Mouse (Mus musculus) layer of hippocampus, adult 9-10 months (tissue): Measurements from ENCODE around the gene Ppard.
A peak's percentile ranks its signal among the peaks of the same experiment; 100 is the strongest.
"Not testable (repeated sequence)": the region's sequence is repeated elsewhere in the genome, so short reads cannot be mapped to it uniquely, and the experiment has no call there.

ENCODE experiments used
- DNase-seq: peaks from one replicate; pipeline ENCODE4 v3.0.0; 2022; ENCODE audit warnings: low spot score

The Ppard gene

DNA sequence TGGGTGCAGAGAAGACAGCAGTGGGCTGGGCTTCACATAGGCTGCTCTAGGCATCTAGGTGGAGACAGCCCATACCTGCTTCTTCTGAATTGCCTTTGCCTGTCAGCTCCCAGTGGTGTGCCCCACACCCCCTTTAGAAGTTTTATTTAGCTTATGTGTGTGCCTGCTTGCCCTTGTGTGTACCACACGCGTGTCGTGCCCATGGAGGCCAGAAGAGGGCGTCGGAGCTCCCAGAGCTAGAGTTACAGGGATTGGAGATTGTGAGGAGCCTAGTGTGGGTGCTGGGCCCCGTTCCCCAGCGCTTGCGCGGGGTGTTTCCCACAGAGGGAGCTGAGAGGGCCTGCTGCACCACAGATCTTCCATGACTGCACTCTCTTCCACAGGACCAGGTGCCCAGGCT lies 84.0 kb downstream of the Ppard start:
- no peak for DNase-seq

DNA sequence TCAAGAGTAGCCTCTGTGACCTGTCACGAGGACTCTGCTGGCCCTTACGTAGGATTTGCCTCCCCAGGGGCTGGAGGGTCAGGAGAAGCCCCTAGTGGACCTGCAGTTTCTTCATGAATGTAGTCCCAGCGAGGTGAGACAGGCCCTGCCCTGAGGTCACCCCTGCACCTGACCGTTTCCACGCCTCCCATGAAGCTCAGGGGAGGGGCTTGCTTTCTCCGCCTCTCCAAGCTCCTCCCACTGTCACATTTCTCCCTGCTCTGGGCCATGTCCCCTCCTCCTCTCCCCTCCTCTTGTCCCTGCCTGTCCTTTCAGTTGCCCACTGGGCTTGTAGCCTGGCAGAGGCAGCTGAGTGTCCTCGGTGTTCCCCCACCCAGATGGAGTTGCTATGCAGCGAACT lies 84.6 kb downstream of the Ppard start:
- DNase-seq, result no peak

DNA sequence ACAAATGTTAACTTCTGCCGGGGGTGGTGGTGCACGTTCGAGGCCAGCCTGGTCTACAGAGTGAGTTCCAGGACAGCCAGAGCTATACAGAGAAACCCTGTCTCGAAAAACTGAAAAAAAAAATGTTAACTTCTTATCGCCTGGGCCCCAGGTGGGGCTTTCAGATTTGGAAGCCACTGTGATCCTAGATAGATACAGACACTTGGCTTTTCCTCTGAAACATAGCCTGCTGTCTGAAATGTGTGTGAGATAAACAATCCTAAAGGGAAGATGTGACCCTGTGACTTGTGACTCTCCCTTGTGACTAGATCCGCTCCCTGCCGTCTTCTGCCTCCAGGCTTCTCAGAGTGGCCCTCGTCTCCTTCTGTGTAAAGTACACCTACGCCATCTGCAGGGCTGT lies 85.2 kb downstream of the Ppard start:
- no peak for DNase-seq

DNA sequence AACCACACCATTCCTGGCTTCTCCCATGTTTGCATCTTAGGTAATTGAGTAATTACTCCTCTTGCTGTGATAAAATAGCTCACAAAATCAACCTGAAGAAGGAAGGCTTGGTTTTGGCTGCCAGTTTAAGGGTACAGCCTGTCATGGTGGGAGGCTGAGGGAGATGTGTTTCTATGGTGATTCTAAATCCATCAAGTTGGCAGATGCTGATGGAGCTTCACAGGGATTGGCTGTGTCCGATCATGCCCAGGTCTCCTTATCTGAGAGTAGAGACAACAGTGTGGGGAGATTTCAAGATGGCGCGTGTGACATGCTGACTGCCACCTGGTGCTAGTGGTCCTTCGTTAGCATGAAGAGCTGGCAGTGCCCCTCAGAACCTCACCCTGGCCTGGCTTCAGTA lies 89.2 kb downstream of the Ppard start:
- DNase-seq, result no peak

DNA sequence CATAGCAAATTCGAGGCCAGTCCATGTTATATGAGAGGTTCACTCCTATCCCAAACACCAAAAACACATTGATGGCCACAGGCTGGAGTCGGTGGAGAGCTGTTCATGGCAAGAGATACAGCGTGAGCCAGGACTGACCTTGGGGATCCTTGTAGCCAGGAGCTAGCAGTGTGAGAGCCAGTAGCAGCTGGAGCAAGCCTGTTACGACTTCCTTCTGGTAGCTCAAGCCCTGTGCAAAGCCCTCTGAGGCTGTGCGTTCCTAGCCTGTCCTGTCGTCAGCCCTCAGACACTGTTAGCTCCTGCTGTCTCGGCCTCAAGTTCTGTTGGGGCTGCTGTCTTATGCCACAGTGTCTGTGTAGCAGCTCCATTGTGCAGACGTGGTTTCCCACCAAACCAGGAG lies 91.3 kb downstream of the Ppard start:
- no peak for DNase-seq

DNA sequence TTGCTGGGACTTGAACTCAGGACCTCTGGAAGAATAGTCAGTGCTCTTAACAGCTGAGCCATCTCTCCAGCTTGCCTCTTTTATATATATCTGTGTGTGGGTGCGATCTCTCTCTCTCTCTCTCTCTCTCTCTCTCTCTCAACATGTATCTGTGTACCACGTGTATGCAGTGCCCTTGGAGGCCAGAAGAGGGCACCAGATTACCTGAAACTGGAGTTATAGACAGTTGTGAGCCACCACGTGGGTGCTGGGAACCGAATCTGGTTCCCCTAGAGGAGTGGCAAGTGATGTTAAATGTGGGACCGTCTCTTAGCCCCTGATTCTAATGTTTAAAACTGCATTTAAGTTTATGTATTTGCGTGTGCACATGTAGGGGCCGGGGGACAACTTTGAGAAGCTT lies 91.9 kb downstream of the Ppard start:
- not testable (repeated sequence) for DNase-seq

DNA sequence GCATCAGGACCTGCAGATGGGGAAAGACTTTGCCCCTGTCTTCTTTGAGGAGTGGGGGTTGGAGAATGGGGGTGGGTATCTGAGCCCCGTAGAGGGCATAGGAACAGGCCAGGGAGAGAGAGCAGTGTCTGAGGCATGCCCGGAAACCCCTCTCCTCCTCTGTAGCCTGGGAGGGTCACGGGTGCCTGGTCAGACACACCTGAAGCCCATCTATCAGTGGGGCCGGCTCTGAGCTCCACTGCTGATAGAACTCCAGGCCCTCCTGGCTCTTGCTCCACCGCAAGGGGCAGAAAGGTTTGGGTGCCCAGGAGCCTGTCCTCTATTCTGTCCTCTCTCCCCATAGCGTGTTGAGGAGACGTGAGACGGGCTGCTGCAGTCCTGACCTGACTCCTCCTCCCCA lies 93.3 kb downstream of the Ppard start:
- DNase-seq, result no peak

DNA sequence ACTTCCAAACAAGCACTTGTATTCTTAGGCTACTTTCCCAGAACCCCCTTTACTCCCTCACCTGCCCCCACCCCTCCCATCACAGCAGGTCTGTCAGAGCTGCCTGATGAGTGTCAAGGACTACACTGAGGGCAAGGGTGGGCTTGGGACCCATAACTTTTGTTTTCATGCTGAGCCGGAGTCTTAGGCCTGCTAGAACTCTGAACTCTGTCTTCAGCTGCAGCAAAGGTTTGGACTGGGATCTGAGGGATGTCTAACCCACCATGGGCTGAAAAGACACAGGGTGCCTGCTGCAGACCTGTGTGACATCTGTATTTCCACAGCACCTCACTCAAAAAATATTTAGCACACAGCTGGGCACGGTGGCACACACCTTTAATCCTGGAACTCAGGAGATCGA lies 94.5 kb downstream of the Ppard start:
- DNase-seq, result no peak

DNA sequence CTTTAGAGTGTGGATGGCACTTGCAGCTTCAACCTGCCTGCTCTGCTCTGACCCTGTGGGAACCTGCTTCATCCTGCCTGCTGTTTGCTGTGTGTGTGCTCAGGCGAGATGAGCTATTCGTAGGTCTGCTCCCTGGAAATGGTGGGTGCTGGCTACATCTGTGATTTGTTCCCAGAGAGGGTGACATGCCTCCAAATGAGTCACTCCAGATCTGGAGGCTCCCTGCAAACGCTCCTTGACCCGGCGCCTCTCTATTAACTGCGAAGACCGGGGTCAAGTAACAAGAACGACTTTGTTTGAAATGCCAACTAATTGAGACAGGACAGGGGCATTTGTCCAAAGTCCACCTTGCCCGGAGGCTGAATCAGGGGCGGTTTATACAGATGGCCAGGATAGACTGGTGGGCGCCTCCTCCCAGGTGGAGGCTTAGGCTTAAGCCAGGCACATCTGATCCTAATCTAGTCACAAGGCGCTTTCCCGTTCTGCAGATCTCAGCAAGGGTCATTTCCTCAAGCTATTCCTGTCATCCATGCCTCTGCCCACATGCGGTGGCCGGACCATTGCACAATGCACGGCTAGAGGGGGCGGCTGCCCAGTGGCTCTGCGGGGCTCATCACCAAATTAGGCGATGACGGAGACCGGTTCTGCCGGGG lies 95.3 kb downstream of the Ppard start:
- DNase-seq, result peak; percentile 58

DNA sequence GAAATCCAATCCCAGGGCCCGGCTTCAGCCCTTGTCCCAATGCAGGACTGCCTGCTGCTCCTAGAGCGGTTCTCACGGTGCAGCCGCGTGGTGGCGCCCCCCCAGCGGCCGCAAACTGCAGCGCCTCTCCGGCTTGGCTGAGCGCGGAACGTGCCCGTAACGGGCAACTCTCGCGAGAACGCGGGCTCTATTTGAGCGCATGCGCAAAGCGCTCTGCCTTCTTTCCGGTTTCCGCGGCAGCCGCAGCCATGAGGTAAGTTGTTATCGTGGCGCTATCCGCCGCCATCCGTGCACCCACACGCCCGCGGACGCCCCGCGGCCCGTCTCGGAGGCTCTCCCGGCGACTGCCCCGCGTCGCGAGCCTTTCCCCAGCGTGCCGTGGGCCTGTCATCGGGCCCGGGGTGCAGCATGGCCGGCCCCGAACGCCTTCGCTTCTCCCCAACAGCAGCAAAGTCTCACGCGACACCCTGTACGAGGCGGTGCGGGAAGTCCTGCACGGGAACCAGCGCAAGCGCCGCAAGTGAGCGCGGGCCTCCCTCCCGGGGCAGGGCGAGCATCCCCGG lies 95.9 kb downstream of the Ppard start, which contains the start of gene Rpl10a:
TSS of gene Rpl10a (plus strand) at position 106 of the 563 bp plus-strand sequence.
- DNase-seq, result peak; percentile 89

DNA sequence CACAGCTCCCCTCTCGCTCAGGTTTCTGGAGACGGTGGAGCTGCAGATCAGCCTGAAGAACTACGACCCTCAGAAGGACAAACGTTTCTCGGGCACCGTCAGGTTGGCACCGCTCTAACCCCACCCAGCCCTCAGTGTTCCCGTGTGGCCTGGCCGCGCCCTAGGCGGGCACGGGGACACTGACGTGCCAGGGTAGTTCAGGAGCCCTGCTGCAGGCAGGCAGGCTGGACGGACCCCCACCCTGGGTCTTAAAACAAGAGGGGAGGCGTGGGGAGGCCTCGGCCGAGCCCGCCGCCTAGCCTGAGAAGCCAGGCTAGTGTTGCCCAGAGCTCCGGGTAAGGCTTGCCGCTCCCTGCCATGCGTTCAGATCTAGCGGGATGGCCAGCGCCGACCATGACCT lies 96.4 kb downstream of the Ppard start:
- no peak for DNase-seq

DNA sequence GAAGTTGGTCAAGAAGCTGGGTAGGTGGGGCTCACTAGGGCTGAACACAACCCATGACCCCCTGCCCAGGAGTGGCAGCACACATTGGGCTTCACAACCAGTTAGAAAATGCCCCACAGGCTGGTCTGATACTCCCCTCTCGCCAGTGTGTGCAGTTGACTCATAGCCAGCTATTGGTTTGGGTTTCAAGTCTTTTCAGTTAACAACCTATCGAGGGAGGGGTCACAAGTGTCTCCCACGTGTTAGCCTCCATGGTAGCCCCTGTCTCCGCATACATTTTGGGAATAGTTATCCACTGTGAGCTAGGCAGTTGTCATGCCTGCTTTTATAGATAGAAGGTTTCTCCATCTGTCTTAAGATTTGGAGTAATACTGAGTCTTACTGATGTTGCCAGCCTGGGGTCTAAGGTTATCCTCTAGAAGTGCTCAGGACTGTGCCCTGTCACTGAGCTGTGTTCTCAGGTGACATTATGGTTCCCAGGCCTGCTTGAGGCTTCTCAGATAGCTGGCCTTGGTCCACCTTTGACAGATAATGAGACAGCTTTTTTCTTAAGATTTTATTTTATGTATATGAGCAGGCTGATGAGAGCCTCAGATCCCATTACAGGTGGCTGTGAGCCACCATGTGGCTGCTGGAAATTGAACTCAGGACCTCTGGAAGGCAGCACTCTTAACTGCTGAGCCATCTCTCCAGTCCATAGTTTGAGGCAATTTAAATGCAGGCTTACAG lies 97.2 kb downstream of the Ppard start:
- DNase-seq, result no peak

DNA sequence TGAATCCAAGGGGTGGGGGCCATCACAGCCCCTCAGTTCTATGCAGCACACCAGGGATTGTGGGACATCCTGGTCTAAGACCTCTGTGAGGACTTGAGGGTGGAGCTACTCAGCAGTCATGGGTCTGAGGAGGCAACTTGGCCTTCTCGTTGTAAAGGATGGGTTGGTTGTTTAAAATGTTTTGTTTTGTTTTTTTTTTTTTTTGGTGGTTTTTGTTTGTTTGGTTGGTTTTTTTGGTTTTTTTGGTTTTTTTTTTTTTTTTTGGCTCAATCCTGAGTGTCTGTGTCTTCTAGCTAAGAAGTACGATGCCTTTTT lies 97.7 kb downstream of the Ppard start:
- DNase-seq, result no peak

DNA sequence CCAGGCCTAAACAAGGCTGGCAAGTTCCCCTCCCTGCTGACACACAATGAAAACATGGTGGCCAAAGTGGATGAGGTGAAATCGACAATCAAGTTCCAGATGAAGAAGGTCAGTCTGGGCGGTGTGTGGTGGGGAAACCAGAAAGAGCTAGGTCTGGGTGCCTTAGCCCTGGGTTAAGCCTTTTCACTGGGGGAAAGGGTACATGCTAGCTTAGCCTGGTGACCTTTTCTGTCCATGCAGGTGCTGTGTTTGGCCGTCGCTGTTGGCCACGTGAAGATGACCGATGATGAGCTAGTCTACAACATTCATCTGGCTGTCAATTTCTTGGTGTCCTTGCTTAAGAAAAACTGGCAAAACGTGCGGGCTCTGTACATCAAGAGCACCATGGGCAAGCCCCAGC lies 98.1 kb downstream of the Ppard start:
- not testable (repeated sequence) for DNase-seq

DNA sequence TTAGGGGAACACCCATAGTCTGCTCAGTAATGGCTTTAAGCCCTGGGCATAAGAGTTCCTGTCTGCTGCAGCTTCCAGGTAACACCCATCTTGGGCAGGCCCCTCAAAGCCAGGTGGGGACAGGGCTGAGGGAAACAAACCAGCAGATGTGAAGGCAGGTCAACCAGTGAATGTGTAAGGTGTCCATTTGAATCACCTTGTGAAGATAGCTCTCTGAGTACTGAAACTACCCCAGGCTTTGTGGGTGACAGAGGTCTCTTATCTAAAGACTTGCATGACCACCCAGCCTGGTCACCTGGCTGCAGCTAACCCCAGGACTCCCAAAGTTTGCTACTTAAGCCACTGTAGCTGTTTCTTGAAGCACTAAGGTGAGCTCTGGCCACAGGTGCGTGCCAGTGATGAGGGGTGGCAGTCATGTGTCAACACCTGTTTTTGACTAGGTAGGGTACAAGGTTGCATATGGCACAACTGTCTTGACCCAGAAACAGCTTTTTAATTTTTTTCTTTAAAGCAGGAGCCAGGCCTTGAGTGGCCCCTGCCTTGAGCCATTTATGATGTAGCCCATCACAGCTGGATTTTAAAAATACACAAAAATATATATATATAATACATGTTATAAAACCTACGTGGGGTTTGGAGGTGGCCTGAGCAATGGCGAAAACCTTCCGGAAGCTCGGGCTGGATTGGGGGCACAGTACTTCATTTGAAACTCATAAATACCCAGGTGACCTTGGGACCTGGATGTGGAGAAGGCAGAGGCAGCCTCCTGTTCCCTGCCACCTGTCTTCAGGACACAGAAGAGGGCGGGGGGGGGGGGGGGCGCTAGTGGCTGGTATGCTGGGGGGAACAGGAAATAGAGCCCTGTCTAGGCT lies 99.0 kb downstream of the Ppard start:
- DNase-seq, result no peak

DNA sequence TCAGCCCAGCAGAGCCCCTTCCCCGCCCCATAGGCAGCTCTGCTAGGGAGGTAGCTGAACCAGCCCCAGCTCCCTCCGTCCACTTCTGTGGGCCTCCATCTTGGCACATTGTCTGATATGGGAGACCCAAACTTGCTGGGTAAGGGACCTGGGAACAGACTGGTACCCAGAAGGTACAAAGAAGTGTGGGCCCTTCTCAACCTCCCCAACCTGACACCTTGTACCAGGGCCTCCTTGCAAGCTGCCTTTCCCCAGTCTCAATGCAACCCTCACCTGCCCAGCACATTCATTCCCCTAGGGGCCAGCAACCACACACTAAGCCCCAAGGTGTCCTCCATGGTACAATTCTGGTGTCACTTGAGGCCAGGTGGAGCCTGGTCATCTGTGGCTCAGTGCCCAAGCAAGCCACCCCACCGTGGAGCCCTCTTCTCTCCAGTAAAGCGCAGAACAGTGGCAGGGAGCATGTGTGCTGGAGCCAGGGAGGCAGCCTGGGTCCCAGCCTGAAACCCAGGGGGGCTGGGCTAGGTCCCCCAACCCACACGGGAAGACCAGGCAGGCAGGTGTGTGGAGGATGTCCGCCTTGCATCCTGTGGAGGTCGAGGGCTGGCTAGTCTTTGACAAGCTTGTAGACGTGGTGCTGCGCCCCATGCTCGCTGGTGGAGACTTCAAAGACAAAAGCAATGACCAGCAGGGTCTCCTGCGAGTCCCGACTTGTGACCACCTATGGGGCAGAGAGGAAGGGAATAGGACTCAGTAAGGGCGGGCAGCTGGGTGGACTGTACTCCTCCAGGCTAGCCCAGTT lies 99.8 kb downstream of the Ppard start:
- no peak for DNase-seq

DNA sequence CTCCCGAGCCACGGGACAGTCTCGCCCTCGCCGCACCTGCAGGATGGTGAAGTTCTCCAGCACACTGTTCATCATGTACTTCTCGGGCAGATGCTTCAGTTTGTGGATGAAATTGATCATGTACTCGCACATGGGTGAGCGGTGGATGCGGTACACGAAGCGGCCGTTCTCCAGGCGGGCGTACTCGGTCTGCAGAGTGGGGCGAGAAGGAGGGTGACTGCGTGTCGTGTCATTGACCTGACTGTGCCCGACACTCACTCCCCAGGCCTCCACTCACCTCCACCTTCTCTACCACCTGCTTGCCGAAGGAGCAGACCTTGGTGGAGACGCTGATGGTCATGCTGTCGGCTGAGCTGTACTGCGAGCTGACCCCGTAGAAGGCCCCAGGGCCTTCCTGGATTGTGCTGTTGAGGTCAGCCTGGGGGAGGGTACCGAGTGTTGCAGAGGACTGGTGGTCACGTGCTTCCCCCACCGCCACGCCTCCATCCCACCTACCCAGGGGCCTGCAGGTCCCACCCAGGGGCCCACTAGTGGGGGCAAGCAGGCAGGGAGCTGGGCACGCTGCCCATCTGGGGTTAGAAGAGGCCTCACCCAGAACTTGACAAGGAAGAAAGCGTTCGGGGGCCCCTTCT lies 100.5 kb downstream of the Ppard start:
- DNase-seq, result no peak

DNA sequence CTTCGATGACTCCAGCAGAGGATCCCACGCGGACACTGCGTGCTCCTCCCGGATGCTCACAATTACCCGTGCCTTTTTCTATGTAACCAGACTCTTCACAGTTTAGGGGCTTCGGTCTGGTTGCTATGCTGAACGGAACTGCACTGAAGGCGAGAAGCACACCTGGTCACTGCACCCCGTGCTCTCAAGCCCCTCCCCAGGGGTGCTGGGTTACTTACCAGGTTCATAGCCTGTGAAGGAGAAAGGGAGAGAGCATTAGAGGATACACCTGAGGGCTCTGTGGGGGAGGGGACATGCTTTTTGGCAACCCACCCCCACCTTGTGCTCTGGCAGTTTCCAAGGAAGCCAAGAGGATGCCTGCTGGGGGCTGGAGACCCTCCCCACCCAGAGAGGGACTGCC lies 102.8 kb downstream of the Ppard start:
- DNase-seq, result no peak

DNA sequence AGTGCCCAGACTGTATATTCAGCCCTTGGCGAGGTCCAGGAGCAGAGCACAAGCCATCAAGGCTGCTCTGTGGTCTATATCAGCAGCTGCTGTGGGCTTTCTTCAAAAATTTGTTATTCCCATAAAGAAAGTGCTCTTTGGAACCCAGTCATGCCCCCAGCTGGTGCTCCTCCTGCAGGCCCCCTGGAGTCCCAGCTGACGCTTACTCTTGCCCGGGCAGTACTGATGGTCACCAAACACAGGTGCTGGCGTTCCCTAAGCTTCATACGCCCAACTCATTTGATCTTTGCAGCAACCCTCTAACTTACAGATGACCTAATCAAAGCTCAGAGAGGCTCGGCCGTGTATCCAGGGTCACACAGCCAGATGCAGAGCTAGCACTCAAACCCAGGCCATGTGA lies 105.0 kb downstream of the Ppard start:
- no peak for DNase-seq

DNA sequence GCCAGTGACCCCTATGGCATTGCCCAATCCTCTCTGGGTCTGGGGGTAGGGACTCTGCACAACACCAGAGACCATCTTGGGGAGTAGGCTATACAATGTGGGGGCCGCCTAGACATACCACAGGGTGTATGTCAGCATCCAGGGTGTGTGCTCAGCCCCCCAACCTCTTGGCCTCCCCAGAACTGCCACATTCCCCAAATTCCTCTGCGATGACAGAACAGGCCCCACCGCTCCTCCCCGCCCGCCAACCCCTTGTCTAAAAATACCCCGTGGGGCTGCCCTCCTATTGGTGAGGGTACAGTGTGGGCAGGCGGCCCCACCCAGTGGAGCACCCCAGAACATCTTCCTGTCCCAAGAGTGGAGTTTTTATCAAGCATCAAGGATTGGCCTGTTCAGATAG lies 108.1 kb downstream of the Ppard start:
- no peak for DNase-seq

DNA sequence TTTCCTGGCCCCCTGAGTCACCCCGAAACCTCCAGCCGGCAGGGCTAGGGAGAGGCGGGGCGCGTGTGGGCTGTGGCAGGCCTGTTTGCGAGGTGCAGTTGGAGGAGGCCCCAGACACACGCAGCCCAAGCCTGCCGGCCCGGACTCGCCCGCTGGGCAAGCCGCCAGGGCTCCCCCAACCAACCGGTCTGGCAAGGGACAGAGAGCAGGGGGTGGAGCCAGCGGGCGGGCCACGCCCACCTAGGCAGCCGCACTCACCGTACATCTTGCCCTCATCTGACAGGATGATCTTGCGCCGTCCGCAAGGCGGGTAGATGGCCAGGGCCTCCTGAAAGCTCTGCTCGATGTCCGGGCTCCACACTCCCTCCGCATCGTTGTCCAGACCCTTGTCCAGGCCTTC lies 108.6 kb downstream of the Ppard start:
- no peak for DNase-seq
